Mouse (Mus musculus) liver, postnatal 0 days (tissue): ENCODE data around the gene Nbea. TPM values are rescaled to one million over a fixed set of nuclear protein-coding genes. Genes with fewer than 3 reads are reported as not detected.

Experiments
- ATAC-seq: fragments of 200-750 bp; cut with Nextera tagmentation; 2 replicates; pipeline ENCODE4 v1.8.0; 2017; ENCODE audit warnings: mild to moderate bottlenecking, moderate library complexity
- DNase-seq: peaks from one replicate; pipeline ENCODE4 v3.0.0-alpha.2; 2016
- H3K27ac ChIP-seq: fragments of 300-500 bp; sonication (generic); 2 replicates; pipeline ENCODE4 v1.5.1; 2014; ENCODE audit warnings: antibody characterized with exemption, moderate library complexity, mild to moderate bottlenecking, low read depth
- H3K27me3 ChIP-seq: fragments of 300-500 bp; sonication (generic); 2 replicates; pipeline ENCODE4 v1.6.1; 2014; ENCODE audit warnings: low read length, control low read depth, mixed read lengths; ENCODE audit not compliant: insufficient read depth
- H3K36me3 ChIP-seq: fragments of 300-500 bp; sonication (generic); replicated peaks from 2 replicates; pipeline ENCODE4 v1.6.1; 2014; ENCODE audit warnings: mild to moderate bottlenecking, control low read depth, low read length, moderate library complexity, mixed read lengths; ENCODE audit not compliant: insufficient read depth
- H3K4me1 ChIP-seq: fragments of 300-500 bp; sonication (generic); 2 replicates; pipeline ENCODE4 v1.6.1; 2014; ENCODE audit warnings: antibody characterized with exemption, mild to moderate bottlenecking, control low read depth; ENCODE audit not compliant: insufficient read depth
- H3K4me2 ChIP-seq: fragments of 300-500 bp; sonication (generic); 2 replicates; pipeline ENCODE4 v1.6.1; 2014; ENCODE audit warnings: low read depth, mild to moderate bottlenecking, low read length, moderate library complexity, mixed read lengths
- H3K4me3 ChIP-seq: fragments of 300-500 bp; sonication (generic); 2 replicates; pipeline ENCODE4 v1.5.1; 2014; ENCODE audit warnings: low read depth, low read length
- H3K9ac ChIP-seq: fragments of 300-500 bp; sonication (generic); replicated peaks from 2 replicates; pipeline ENCODE4 v1.6.1; 2014; ENCODE audit warnings: mild to moderate bottlenecking, moderate library complexity
- H3K9me3 ChIP-seq: fragments of 300-500 bp; sonication (generic); 2 replicates; pipeline ENCODE4 v1.6.1; 2016; ENCODE audit warnings: mild to moderate bottlenecking, control low read depth, low read length, mixed read lengths
- CTCF ChIP-seq: sonication (generic); IDR thresholded peaks from 2 replicates; pipeline ENCODE4 v1.5.1; 2016; ENCODE audit warnings: antibody characterized with exemption, low read depth
- EP300 ChIP-seq: IDR thresholded peaks from 2 replicates; pipeline ENCODE4 v1.6.1; 2016; ENCODE audit warnings: antibody characterized with exemption, low read depth, mild to moderate bottlenecking
- WGBS: fragments of 180-500 bp; shearing (Covaris S2); extraction: QIAGEN DNeasy Blood & Tissue Kit; methylation state at CpG from one replicate; pipeline ENCODE4 v1.1.7; 2014; ENCODE audit not compliant: insufficient replicate concordance; 5-methylcytosine and 5-hydroxymethylcytosine counted together
- polyA plus RNA-seq: library from polyadenylated mRNA; unstranded; fragments of >200 nt; fragmentation: Nextera tagmentation; extraction: Ambion mirVana; gene quantifications from 2 replicates; pipeline ENCODE4 v1.2.1, GENCODE M21; 2015

Gene Nbea
- polyA plus RNA-seq, 1 experiment from 2014 or later, result 0.81 TPM

- Histone ChIP-seq H3K9me3 (no peaks in the 10 kb centered on the region), H3K27ac (no peak overlapping the region), H3K4me3 (no peak overlapping the region), H3K4me1 (no peaks in the 10 kb centered on the region), H3K36me3 (no peaks in the 10 kb centered on the region), H3K27me3 (no peaks in the 10 kb centered on the region), H3K9ac (no peak overlapping the region), H3K4me2 (no peak overlapping the region)
- WGBS, result 87% methylated on average over 2 of the region's 2 CpGs
- TF ChIP-seq EP300 (no peak), CTCF (no peak)
- no peak for ATAC-seq
- DNase-seq, result no peak
Observed at GRCm38 (mm10) chr3:55769308-55769707, 414.2 kb downstream of the Nbea start.

GRCm38 (mm10) chr3:55768654-55769053 is 414.8 kb downstream of the Nbea start:
- no peak for DNase-seq
- Histone ChIP-seq H3K27me3 (no peaks in the 10 kb centered on the region), H3K27ac (no peak overlapping the region), H3K4me1 (no peaks in the 10 kb centered on the region), H3K4me2 (no peak overlapping the region), H3K36me3 (no peaks in the 10 kb centered on the region), H3K4me3 (no peak overlapping the region), H3K9me3 (no peaks in the 10 kb centered on the region), H3K9ac (no peak overlapping the region)
- TF ChIP-seq CTCF, result no peak
- 67% methylated on average over 2 of the region's 2 CpGs for WGBS
- no peak for ATAC-seq

- H3K4me2 ChIP-seq, result no peak overlapping the region
- no peaks in the 10 kb centered on the region for H3K36me3 ChIP-seq
- H3K9me3 ChIP-seq, result no peaks in the 10 kb centered on the region
- WGBS, result 69% methylated on average over 8 of the region's 8 CpGs
- no peak overlapping the region for H3K4me3 ChIP-seq
- TF ChIP-seq EP300 (no peak), CTCF (no peak)
- ATAC-seq (no peak), DNase-seq (no peak)
- H3K4me1 ChIP-seq, result no peaks in the 10 kb centered on the region
- H3K27ac ChIP-seq, result no peak overlapping the region
- no peak overlapping the region for H3K9ac ChIP-seq
- H3K27me3 ChIP-seq, result no peaks in the 10 kb centered on the region
Observed at GRCm38 (mm10) chr3:55763591-55763990, 419.9 kb downstream of the Nbea start.

- TF ChIP-seq CTCF, result 0 out of 2 replicates have a peak, but pooled peaks have one; percentile 11
- no peak for TF ChIP-seq EP300
- no peak for ATAC-seq
- no peak for DNase-seq
- H3K4me2 ChIP-seq, result no peak overlapping the region
- H3K9ac ChIP-seq, result no peak overlapping the region
- H3K27ac ChIP-seq, result no peak overlapping the region
- H3K9me3 ChIP-seq, result no peaks in the 10 kb centered on the region
- WGBS, result 63% methylated on average over 8 of the region's 8 CpGs
- H3K27me3 ChIP-seq, result no peaks in the 10 kb centered on the region
- H3K4me3 ChIP-seq, result no peak overlapping the region
- no peaks in the 10 kb centered on the region for H3K36me3 ChIP-seq
- no peaks in the 10 kb centered on the region for H3K4me1 ChIP-seq
Observed at GRCm38 (mm10) chr3:55758297-55758696, 425.2 kb downstream of the Nbea start.

GRCm38 (mm10) chr3:55756602-55757190 is 426.8 kb downstream of the Nbea start:
- WGBS, result 79% methylated on average over 11 of the region's 11 CpGs
- TF ChIP-seq EP300 (no peak), CTCF (no peak)
- Histone ChIP-seq H3K4me2 (no peak overlapping the region), H3K4me1 (no peaks in the 10 kb centered on the region), H3K27me3 (no peaks in the 10 kb centered on the region), H3K9ac (no peak overlapping the region), H3K27ac (no peak overlapping the region), H3K4me3 (no peak overlapping the region), H3K9me3 (no peaks in the 10 kb centered on the region), H3K36me3 (no peaks in the 10 kb centered on the region)
- no peak for ATAC-seq
- DNase-seq, result no peak

GRCm38 (mm10) chr3:55755805-55756601 is 427.5 kb downstream of the Nbea start:
- no peaks in the 10 kb centered on the region for H3K27me3 ChIP-seq
- H3K4me1 ChIP-seq, result no peaks in the 10 kb centered on the region
- H3K4me2 ChIP-seq, result no peak overlapping the region
- H3K9me3 ChIP-seq, result no peaks in the 10 kb centered on the region
- DNase-seq, result no peak
- 74% methylated on average over 11 of the region's 11 CpGs for WGBS
- no peaks in the 10 kb centered on the region for H3K36me3 ChIP-seq
- no peak overlapping the region for H3K9ac ChIP-seq
- H3K4me3 ChIP-seq, result no peak overlapping the region
- no peak for ATAC-seq
- no peak overlapping the region for H3K27ac ChIP-seq
- TF ChIP-seq CTCF (no peak), EP300 (no peak)
